Mouse (Mus musculus): ENCODE data around the gene Gsc2.

DNA sequence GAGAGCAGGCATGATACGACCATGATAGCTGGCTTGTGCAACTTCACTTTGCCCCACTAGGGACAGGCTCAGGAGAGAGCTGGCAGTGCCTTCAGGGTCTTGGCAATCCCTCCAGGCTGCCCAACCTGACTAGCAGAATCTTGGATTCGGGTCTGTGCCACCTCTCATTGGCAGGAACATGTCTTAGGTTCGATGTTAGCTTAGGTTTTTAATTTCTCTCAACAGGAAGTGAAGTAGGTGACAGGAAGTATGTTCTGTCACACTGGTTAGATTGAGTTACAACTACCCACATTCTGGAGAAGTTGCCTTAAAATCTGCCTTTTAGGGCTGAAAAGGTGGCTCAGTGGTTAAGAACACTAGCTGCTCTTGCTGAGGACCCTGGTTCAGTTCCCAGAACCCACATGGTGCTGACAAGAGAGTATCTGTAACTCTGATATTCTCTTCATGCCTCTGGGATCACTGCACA is 19.6 kb upstream of the Gsc2 start:
- TF ChIP-seq CTCF (IDR thresholded peaks at IDR 0.05; ENCODE audit: low read depth, low read length) (no peak), POLR2A (IDR thresholded peaks at IDR 0.05; ENCODE audit: borderline replicate concordance, low read depth, low read length) (no peak)
